Mouse (Mus musculus): ENCODE measurements around the gene Emc9. TPM values are rescaled to one million over a fixed set of nuclear protein-coding genes. Genes with fewer than 3 reads are reported as not detected.

Gene Emc9
- total and polyA plus RNA-seq, 3 experiments, result 38.7 to 59.4 TPM; not detected in 1

DNA sequence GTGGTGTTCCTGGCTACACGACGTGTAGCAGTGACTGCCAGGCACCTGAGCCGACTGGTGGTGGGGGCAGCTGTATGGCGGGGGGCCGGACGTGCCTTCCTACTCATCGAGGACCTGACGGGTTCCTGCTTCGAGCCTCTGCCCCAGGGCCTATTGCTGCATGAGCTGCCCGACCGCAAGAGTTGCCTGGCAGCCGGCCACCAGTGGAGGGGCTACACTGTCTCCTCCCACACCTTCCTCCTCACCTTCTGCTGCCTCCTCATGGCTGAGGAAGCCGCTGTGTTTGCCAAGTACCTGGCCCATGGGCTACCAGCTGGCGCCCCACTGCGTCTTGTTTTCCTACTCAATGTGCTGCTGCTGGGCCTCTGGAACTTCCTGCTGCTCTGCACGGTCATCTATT, 8.7 kb downstream of the Emc9 start:
- Histone ChIP-seq H3K9ac (ENCODE audit: control insufficient read depth, low read depth, low read length, poor library complexity, severe bottlenecking) (no peak overlapping the region), H3K27me3 (ENCODE audit: control insufficient read depth in 1 of 2, insufficient read depth in 2 of 2, low read length in 2 of 2) (no peaks in the 10 kb centered on the region), H3K4me1 (ENCODE audit: control insufficient read depth in 1 of 2, insufficient read depth in 2 of 2, low read length in 2 of 2) (peaks cover 3 to 11% of the 10 kb centered on the region in 2 experiments; a peak in 3 of 4 replicates), H3K9me3 (replicated peaks; ENCODE audit: insufficient read depth, low read length) (no peaks in the 10 kb centered on the region), H3K36me3 (ENCODE audit: control insufficient read depth in 1 of 2, insufficient read depth in 2 of 2, low read length in 2 of 2) (peaks cover 0 to 5% of the 10 kb centered on the region in 2 experiments; a peak in 2 of 4 replicates), H3K79me2 (ENCODE audit: control insufficient read depth, insufficient read depth, low read length, poor library complexity) (peaks cover 4% of the 10 kb centered on the region), H3K4me3 (ENCODE audit: control insufficient read depth in 1 of 2, insufficient read depth in 1 of 2, low read depth in 2 of 2, low read length in 2 of 2) (no peak overlapping the region), H3K27ac (ENCODE audit: control insufficient read depth, low read depth, low read length) (no peak overlapping the region)
- DNase-seq (ENCODE audit: low read depth, low spot score), result no peak
- TF ChIP-seq USF1 (IDR thresholded peaks at IDR 0.05; ENCODE audit: low read depth, low read length) (no peak), POLR2AphosphoS5 (IDR thresholded peaks at IDR 0.05; ENCODE audit: borderline replicate concordance, low read depth, low read length) (no peak), MXI1 (IDR thresholded peaks at IDR 0.05; ENCODE audit: low read depth, low read length) (no peak), ZC3H11A (IDR thresholded peaks at IDR 0.05; ENCODE audit: low read depth, low read length) (no peak), ZNF384 (IDR thresholded peaks at IDR 0.05; ENCODE audit: low read depth, low read length) (no peak)

DNA sequence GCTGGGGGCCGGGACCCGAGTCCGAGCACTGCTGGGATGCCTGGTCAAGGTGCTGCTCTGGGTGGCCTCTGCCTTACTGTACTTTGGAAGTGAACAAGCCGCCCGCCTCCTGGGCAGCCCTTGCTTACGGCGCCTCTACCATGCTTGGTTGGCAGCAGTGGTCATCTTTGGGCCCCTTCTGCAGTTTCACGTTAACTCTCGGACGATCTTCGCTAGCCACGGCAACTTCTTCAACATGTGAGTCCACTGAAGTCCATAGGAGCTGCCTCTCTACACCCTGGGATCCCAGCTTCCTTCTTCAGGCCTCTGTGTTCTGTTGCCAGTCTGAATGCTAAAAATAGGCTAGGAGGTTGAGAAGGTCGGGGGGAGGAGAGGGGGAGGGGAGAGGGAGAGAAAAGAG, 9.4 kb downstream of the Emc9 start:
- no peaks in the 10 kb centered on the region for H3K9me3 ChIP-seq (replicated peaks; ENCODE audit: insufficient read depth, low read length)
- no peak overlapping the region for H3K27ac ChIP-seq (ENCODE audit: control insufficient read depth, low read depth, low read length)
- no peak for DNase-seq (ENCODE audit: low read depth, low spot score)
- H3K4me1 ChIP-seq (ENCODE audit: control insufficient read depth in 1 of 2, insufficient read depth in 2 of 2, low read length in 2 of 2), result peaks cover 4 to 16% of the 10 kb centered on the region in 2 experiments
- no peak overlapping the region for H3K4me3 ChIP-seq (ENCODE audit: control insufficient read depth in 1 of 2, insufficient read depth in 1 of 2, low read depth in 2 of 2, low read length in 2 of 2)
- H3K27me3 ChIP-seq (ENCODE audit: control insufficient read depth in 1 of 2, insufficient read depth in 2 of 2, low read length in 2 of 2), result no peaks in the 10 kb centered on the region
- H3K36me3 ChIP-seq (ENCODE audit: control insufficient read depth in 1 of 2, insufficient read depth in 2 of 2, low read length in 2 of 2), result peaks cover 0 to 7% of the 10 kb centered on the region in 2 experiments; a peak in 2 of 4 replicates
- H3K79me2 ChIP-seq (ENCODE audit: control insufficient read depth, insufficient read depth, low read length, poor library complexity), result peaks cover 4% of the 10 kb centered on the region
- no peak overlapping the region for H3K9ac ChIP-seq (ENCODE audit: control insufficient read depth, low read depth, low read length, poor library complexity, severe bottlenecking)
- TF ChIP-seq HCFC1 (IDR thresholded peaks at IDR 0.05; ENCODE audit: low read depth, low read length) (no peak), UBTF (IDR thresholded peaks at IDR 0.05; ENCODE audit: borderline replicate concordance, insufficient read depth, low read depth, low read length) (no peak), BHLHE40 (IDR thresholded peaks at IDR 0.05; ENCODE audit: borderline replicate concordance, low read depth, low read length) (no peak), USF1 (IDR thresholded peaks at IDR 0.05; ENCODE audit: low read depth, low read length) (no peak), MEF2A (IDR thresholded peaks at IDR 0.05; ENCODE audit: extremely low read depth, insufficient replicate concordance, low read depth, low read length, poor library complexity, severe bottlenecking) (no peak), POLR2AphosphoS2 (IDR thresholded peaks at IDR 0.05; ENCODE audit: low read length) (no peak), E2F4 (IDR thresholded peaks at IDR 0.05; ENCODE audit: borderline replicate concordance, low read depth, low read length) (no peak), ZC3H11A (IDR thresholded peaks at IDR 0.05; ENCODE audit: low read depth, low read length) (no peak), ZNF384 (IDR thresholded peaks at IDR 0.05; ENCODE audit: low read depth, low read length) (no peak), NELFE (IDR thresholded peaks at IDR 0.05; ENCODE audit: low read depth, low read length) (no peak), SMC3 (IDR thresholded peaks at IDR 0.05; ENCODE audit: low read depth, low read length) (no peak), MAX (IDR thresholded peaks at IDR 0.05; ENCODE audit: low read length) (no peak), EP300 (IDR thresholded peaks at IDR 0.05; ENCODE audit: low read depth in 1 of 2, low read length in 2 of 2) (no peak)
